Mouse (Mus musculus) intestine, embryonic 14.5 days (tissue): Measurements from ENCODE around the gene Ip6k2. TPM values are rescaled to one million over a fixed set of nuclear protein-coding genes. Genes with fewer than 3 reads are reported as not detected.

Source experiments
- ATAC-seq: fragments of 200-750 bp; cut with Nextera tagmentation; replicated peaks from 2 replicates; pipeline ENCODE4 v1.8.0; 2017; ENCODE audit warnings: low read depth, moderate number of reproducible peaks, moderate TSS enrichment, moderate library complexity; ENCODE audit not compliant: low FRiP score, low TSS enrichment
- DNase-seq: peaks from one replicate; pipeline ENCODE4 v3.0.0-alpha.2; 2018; ENCODE audit warnings: low spot score
- H3K27ac ChIP-seq: fragments of 300-500 bp; sonication (generic); 2 replicates; pipeline ENCODE4 v1.5.1; 2014; ENCODE audit warnings: low read depth, mild to moderate bottlenecking, control low read depth
- H3K27me3 ChIP-seq: fragments of 300-500 bp; sonication (generic); replicated peaks from 2 replicates; pipeline ENCODE4 v1.6.1; 2014; ENCODE audit warnings: low read length, control low read depth; ENCODE audit not compliant: control insufficient read depth, insufficient read depth
- H3K36me3 ChIP-seq: fragments of 300-500 bp; sonication (generic); 2 replicates; pipeline ENCODE4 v1.6.1; 2014; ENCODE audit warnings: low read length, control low read depth; ENCODE audit not compliant: control insufficient read depth, insufficient read depth
- H3K4me1 ChIP-seq: fragments of 300-500 bp; sonication (generic); replicated peaks from 2 replicates; pipeline ENCODE4 v1.6.1; 2014; ENCODE audit warnings: low read length, control low read depth, mixed read lengths; ENCODE audit not compliant: control insufficient read depth, insufficient read depth
- H3K4me2 ChIP-seq: fragments of 300-500 bp; sonication (generic); 2 replicates; pipeline ENCODE4 v1.6.1; 2014; ENCODE audit warnings: low read length
- H3K4me3 ChIP-seq: fragments of 300-500 bp; sonication (generic); 2 replicates; pipeline ENCODE4 v1.5.1; 2014; ENCODE audit warnings: low read depth, low read length, control low read depth, mixed read lengths
- H3K9ac ChIP-seq: fragments of 300-500 bp; sonication (generic); 2 replicates; pipeline ENCODE4 v1.6.1; 2014; ENCODE audit warnings: mild to moderate bottlenecking, low read length
- H3K9me3 ChIP-seq: fragments of 300-500 bp; sonication (generic); 2 replicates; pipeline ENCODE4 v1.6.1; 2016; ENCODE audit warnings: low read length, control low read depth; ENCODE audit not compliant: control insufficient read depth
- WGBS: fragments of 180-500 bp; shearing (Covaris S2); extraction: QIAGEN DNeasy Blood & Tissue Kit; methylation state at CpG from one replicate; pipeline ENCODE4 v1.1.7; 2014; 5-methylcytosine and 5-hydroxymethylcytosine counted together
- polyA plus RNA-seq: library from polyadenylated mRNA; unstranded; fragments of >200 nt; fragmentation: Nextera tagmentation; extraction: Ambion mirVana; gene quantifications from 2 replicates; pipeline ENCODE4 v1.2.1, GENCODE M21; 2014

Gene Ip6k2
- polyA plus RNA-seq, 1 experiment from 2014 or later = 107 TPM

DNA sequence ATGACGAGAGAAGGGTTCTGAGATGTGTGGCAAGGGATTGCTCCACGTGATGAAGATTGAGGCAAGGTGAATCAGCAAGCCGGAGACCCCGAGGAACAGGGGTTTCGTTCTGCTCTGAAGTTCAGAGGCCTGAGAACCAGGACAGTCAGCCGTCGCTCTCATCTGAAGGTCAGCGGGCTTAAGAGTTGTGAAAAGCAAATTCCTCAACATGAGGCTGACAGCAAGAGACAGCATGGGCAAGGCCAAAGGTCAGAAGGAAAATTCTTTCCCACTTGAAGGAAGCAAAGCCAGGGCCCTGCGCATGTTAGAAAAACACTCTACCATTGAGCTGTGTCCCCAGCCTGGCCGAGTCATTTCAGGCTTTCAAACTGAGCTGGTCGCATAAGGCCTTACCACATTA lies 33.0 kb upstream of the Ip6k2 start:
- Histone ChIP-seq H3K4me3 (no peak overlapping the region), H3K4me2 (no peak overlapping the region), H3K27me3 (no peaks in the 10 kb centered on the region), H3K36me3 (peaks cover 31% of the 10 kb centered on the region), H3K27ac (no peak overlapping the region), H3K4me1 (no peaks in the 10 kb centered on the region), H3K9me3 (no peaks in the 10 kb centered on the region), H3K9ac (no peak overlapping the region)
- WGBS = 84% methylated on average over 11 of the region's 11 CpGs
- DNase-seq (no peak), ATAC-seq (no peak)

DNA sequence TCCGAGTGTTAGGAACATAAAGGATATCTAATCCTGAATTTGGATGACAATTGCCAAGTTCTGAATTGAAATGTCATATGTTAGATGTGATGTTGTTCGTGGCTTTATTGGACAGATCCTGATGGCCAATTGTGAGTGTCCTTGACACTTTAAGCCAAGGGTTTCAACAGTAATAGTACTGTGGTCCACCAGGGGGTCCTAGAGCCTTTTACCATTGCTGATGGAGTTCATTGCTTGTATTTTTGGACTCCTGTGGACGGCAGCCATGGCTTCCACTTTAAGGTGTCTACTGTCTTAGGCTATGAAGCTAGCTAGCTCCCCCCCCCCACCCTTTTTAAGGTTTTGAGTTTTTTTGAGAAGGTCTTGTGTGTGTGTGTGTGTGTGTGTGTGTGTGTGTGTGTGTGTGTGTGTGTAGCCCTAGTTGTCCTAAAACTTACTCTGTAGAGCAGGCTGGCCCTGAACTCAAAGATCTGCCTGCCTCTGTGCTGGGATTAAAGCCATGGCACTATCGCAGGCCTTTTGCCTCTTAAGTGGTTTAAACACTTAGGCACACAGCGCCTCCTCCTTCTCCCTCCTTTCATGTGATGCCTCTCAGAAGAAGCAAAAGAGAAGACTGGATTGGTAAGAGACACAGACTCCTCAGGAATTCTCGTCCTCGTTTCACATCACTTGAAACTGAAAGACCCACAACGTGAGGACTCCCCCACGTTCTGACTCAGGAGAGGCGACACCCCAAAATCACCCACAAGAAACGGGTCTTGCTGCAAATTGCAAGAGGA lies 31.3 kb upstream of the Ip6k2 start:
- no peaks in the 10 kb centered on the region for H3K27me3 ChIP-seq
- ATAC-seq (no peak), DNase-seq (no peak)
- H3K9me3 ChIP-seq = no peaks in the 10 kb centered on the region
- no peak overlapping the region for H3K27ac ChIP-seq
- H3K9ac ChIP-seq = no peak overlapping the region
- H3K4me1 ChIP-seq = no peaks in the 10 kb centered on the region
- peaks cover 15% of the 10 kb centered on the region for H3K36me3 ChIP-seq
- no peak overlapping the region for H3K4me2 ChIP-seq
- H3K4me3 ChIP-seq = no peak overlapping the region
- 84% methylated on average over 10 of the region's 11 CpGs for WGBS

DNA sequence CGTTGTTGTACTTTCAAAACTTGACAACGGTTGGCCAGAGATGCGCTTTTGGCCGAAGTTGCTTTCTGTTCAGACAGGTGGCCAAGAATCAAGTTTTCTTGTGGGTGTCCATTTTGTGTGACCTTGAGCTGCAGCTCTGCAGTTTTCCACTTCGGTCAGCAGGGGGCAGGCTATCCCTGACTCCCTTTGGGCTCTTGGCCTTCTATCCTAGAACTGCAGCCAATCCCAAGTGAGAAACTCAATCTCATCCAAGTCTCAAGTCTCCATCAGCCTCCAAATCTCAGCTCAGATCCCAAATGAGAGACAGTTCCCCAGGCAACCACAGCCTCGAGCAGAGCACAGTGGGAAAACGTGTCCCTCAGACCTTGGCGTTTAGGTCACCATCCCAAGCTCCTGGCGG lies 30.3 kb upstream of the Ip6k2 start:
- peak; percentile 61 for DNase-seq
- no peaks in the 10 kb centered on the region for H3K27me3 ChIP-seq
- H3K36me3 ChIP-seq = peaks cover 5% of the 10 kb centered on the region
- H3K4me2 ChIP-seq = no peak overlapping the region
- H3K27ac ChIP-seq = no peak overlapping the region
- ATAC-seq = no peak
- no peaks in the 10 kb centered on the region for H3K4me1 ChIP-seq
- H3K4me3 ChIP-seq = no peak overlapping the region
- 72% methylated on average over 9 of the region's 9 CpGs for WGBS
- no peaks in the 10 kb centered on the region for H3K9me3 ChIP-seq
- no peak overlapping the region for H3K9ac ChIP-seq

DNA sequence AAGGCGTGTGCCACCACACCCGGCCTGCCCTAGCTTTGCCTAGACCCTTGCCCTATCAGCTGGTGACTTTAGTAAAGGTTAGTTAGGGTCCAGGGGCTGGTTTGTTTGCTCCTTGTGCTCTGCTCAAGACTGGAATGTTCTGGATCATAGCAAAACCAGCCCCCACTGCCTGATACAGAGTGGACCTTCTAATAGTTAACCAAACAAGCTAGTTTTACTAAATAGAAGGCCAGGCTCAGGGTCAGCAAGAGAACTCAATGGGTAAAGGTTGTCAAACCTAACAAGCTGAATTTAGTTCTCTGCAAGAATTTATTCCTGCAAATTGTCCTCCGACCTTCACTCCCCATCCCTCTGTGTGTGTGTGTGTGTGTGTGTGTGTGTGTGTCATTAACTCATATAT lies 29.6 kb upstream of the Ip6k2 start:
- H3K4me2 ChIP-seq = no peak overlapping the region
- WGBS = 90% methylated on average over 3 of the region's 3 CpGs
- no peaks in the 10 kb centered on the region for H3K9me3 ChIP-seq
- H3K9ac ChIP-seq = no peak overlapping the region
- no peak overlapping the region for H3K27ac ChIP-seq
- H3K27me3 ChIP-seq = no peaks in the 10 kb centered on the region
- H3K4me1 ChIP-seq = no peaks in the 10 kb centered on the region
- H3K36me3 ChIP-seq = no peaks in the 10 kb centered on the region
- no peak for DNase-seq
- ATAC-seq = no peak
- H3K4me3 ChIP-seq = no peak overlapping the region

DNA sequence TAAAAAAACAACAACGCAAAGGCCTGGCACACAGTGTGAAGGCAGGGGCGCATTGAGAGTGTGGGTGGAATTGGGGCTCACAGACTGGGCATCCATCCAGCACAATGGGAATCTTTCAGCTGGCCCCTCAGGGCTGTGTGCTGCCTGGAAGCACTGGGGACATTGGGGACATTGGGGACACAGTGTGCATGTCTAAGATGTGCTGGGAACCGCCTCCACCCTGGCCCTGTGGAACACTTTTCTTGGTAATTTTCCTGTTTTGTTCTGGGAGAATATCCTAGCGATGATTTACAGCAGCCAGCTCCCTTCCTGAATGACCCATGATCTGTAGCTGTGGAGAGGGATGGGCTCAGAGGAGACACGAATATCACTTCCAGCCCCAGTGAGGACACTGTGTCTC lies 29.2 kb upstream of the Ip6k2 start:
- Histone ChIP-seq H3K27ac (no peak overlapping the region), H3K9me3 (no peaks in the 10 kb centered on the region), H3K27me3 (no peaks in the 10 kb centered on the region), H3K4me3 (no peak overlapping the region), H3K4me1 (no peaks in the 10 kb centered on the region), H3K9ac (no peak overlapping the region), H3K4me2 (no peak overlapping the region), H3K36me3 (no peaks in the 10 kb centered on the region)
- DNase-seq (no peak), ATAC-seq (no peak)
- 79% methylated on average over 5 of the region's 5 CpGs for WGBS

DNA sequence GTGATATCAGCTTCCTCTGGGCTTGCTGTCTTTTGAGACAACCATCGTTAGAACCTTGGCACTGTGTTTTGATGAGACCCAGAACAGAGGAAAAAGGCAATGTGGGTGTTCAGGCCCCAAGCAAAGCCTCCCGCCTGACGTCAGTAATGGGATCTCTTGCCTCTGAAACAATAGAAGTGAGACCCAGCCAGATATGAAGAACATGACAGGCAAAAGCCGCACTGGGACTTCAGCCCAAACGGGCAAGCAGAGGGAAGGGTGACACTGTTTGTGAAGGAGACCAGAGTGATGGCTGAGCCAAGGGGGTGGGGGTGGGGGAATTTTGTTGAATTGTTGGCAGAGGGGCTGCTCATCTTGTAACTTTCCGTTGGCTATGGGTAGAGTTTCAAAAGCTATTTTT lies 26.2 kb upstream of the Ip6k2 start:
- Histone ChIP-seq H3K4me2 (no peak overlapping the region), H3K4me1 (no peaks in the 10 kb centered on the region), H3K9ac (no peak overlapping the region), H3K9me3 (no peaks in the 10 kb centered on the region), H3K27me3 (no peaks in the 10 kb centered on the region), H3K36me3 (no peaks in the 10 kb centered on the region), H3K4me3 (no peak overlapping the region), H3K27ac (no peak overlapping the region)
- DNase-seq (no peak), ATAC-seq (no peak)
- 44% methylated on average over 6 of the region's 6 CpGs for WGBS

DNA sequence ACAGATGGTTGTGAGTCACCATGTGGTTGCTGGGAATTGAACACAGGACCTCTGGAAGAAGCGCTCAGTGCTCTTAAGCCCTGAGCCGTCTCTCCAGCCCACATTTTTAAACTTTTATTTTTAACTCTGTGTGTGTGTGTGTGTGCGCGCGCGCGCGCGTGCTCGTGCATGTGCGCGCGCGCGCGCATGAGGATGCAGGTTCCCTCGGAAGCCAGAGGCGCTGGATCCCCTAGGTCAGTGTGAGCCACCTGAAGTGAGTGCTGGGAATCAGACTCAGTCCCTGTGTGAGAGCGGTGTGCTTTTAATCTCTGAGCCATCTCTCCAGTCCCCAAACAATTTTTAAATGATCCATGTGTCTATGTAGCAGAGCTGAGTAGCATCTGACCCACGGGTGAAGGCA lies 24.5 kb upstream of the Ip6k2 start:
- Histone ChIP-seq H3K4me1 (no peaks in the 10 kb centered on the region), H3K4me3 (no peak overlapping the region), H3K9me3 (no peaks in the 10 kb centered on the region), H3K36me3 (no peaks in the 10 kb centered on the region), H3K27ac (no peak overlapping the region), H3K4me2 (no peak overlapping the region), H3K9ac (no peak overlapping the region), H3K27me3 (no peaks in the 10 kb centered on the region)
- ATAC-seq = no peak
- 96% methylated on average over 20 of the region's 20 CpGs for WGBS
- DNase-seq = no peak

DNA sequence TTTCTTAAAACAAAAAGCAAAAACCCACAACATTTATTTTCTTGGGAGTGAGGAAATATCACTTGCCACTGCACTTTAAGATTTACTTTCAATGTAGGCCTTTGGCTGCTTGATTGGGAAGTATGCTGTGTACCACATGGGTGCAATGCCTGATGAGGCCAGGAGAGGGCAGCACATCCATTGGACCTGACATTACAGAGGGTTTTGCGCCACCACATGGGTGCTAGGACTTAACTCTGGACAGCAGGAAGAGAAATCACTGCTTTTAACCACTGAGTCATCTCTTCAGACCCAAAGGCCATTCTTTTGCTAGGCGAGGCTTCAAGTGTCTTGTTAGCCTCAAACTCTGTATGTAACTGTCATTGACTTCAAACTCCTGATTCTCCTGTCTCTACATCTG lies 23.8 kb upstream of the Ip6k2 start:
- Histone ChIP-seq H3K4me1 (no peaks in the 10 kb centered on the region), H3K4me3 (no peak overlapping the region), H3K4me2 (no peak overlapping the region), H3K9me3 (no peaks in the 10 kb centered on the region), H3K27me3 (no peaks in the 10 kb centered on the region), H3K36me3 (no peaks in the 10 kb centered on the region), H3K27ac (no peak overlapping the region), H3K9ac (no peak overlapping the region)
- ATAC-seq (no peak), DNase-seq (no peak)
- 56% methylated on average over 2 of the region's 2 CpGs for WGBS

DNA sequence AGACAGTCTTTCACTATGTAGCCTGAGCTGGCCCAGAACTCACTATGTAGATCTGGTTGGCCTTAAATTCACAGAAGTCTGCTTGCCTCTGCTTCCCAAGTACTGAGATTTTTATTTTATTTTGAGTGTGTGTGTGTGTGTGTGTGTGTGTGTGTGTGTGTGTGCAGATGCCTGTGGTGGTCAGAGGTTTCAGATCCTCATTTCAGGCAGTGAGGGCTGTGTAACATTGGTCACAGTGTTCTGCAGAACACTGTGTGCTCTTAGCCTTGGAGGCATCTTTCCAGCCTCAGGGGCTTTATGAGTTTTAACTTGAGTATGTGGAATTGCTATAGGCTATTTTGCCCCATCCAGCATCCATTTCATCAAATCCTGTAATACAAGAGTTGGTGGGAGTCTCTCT lies 22.0 kb upstream of the Ip6k2 start:
- H3K9ac ChIP-seq = no peak overlapping the region
- no peaks in the 10 kb centered on the region for H3K27me3 ChIP-seq
- no peaks in the 10 kb centered on the region for H3K36me3 ChIP-seq
- H3K27ac ChIP-seq = no peak overlapping the region
- no peak overlapping the region for H3K4me2 ChIP-seq
- ATAC-seq = no peak
- no peak for DNase-seq
- no peak overlapping the region for H3K4me3 ChIP-seq
- H3K4me1 ChIP-seq = no peaks in the 10 kb centered on the region
- no peaks in the 10 kb centered on the region for H3K9me3 ChIP-seq
